ENCODE assay signal across 9 mouse cellular contexts in genomic region chr8:126661511-126662142, GRCm38 (mm10).
DNase-seq lines count a peak whose midpoint lies in the region; ATAC-seq lines count a peak whose summit lies in the region.
"Had no signal": no experiment of that assay in that cellular context is flagged by ENCODE, and none has a peak within 500 bp of the region (broad histone marks: within the 10 kb centered on the region; RNA-seq: fewer than 3 reads in every experiment).

No protein-coding gene starts in this region.

- DNase-seq in heart, adult 11 months, result peak; percentile 96
- no peak for DNase-seq in heart, adult 8-10 months (ENCODE audit: low spot score)
- DNase-seq in adrenal gland, adult 2 months, result peak; percentile 80
- no peak for DNase-seq in right cerebral cortex, postnatal 36 days (ENCODE audit: low spot score in 2 of 2)
- no peak for DNase-seq in gastrocnemius, adult 8-10 months (ENCODE audit: low spot score in 2 of 2)

- 17% methylated on average over 14 of the region's 14 CpGs for WGBS in forebrain, embryonic 15.5 days
- WGBS in kidney, embryonic 16.5 days, result 31% methylated on average over 14 of the region's 14 CpGs
- whole genome bisulfite sequencing in neural tube, embryonic 13.5 days, result 27% methylated on average over 14 of the region's 14 CpGs

- H3K9ac ChIP-seq in forebrain, embryonic 15.5 days (replicated peaks), result no peak overlapping the region
- H3K9ac ChIP-seq in kidney, embryonic 16.5 days (replicated peaks; ENCODE audit: low read length), result peak overlapping the region; percentile 56; the same call in 1 of the 2 replicates
- peak overlapping the region; percentile 62 for H3K9ac ChIP-seq in neural tube, embryonic 13.5 days

- H3K4me1 ChIP-seq in forebrain, embryonic 15.5 days, result peaks cover 71% of the 10 kb centered on the region
- H3K4me1 ChIP-seq in kidney, embryonic 16.5 days (ENCODE audit: insufficient read depth, low read length), result peaks cover 91% of the 10 kb centered on the region
- peaks cover 77% of the 10 kb centered on the region for H3K4me1 ChIP-seq in neural tube, embryonic 13.5 days (replicated peaks)

- no peaks in the 10 kb centered on the region for H3K27me3 ChIP-seq in forebrain, embryonic 15.5 days
- H3K27me3 ChIP-seq in kidney, embryonic 16.5 days (ENCODE audit: insufficient read depth, low read length), result no peaks in the 10 kb centered on the region
- no peaks in the 10 kb centered on the region for H3K27me3 ChIP-seq in neural tube, embryonic 13.5 days
- H3K27me3 ChIP-seq: CH12.LX had no signal

- peak overlapping the region; percentile 86 for H3K27ac ChIP-seq in forebrain, embryonic 15.5 days (replicated peaks)
- peak overlapping the region; percentile 88 for H3K27ac ChIP-seq in kidney, embryonic 16.5 days (ENCODE audit: low read length)
- H3K27ac ChIP-seq in neural tube, embryonic 13.5 days (replicated peaks), result peak overlapping the region; percentile 99

- H3K36me3 ChIP-seq in forebrain, embryonic 15.5 days, result no peaks in the 10 kb centered on the region
- no peaks in the 10 kb centered on the region for H3K36me3 ChIP-seq in kidney, embryonic 16.5 days (ENCODE audit: insufficient read depth, low read length)
- no peaks in the 10 kb centered on the region for H3K36me3 ChIP-seq in neural tube, embryonic 13.5 days

- peak overlapping the region; percentile 25 for H3K4me2 ChIP-seq in forebrain, embryonic 15.5 days (replicated peaks)
- H3K4me2 ChIP-seq in kidney, embryonic 16.5 days (replicated peaks; ENCODE audit: low read depth, low read length), result peak overlapping the region; percentile 45
- H3K4me2 ChIP-seq in neural tube, embryonic 13.5 days, result peak overlapping the region; percentile 35

- H3K4me3 ChIP-seq in forebrain, embryonic 15.5 days, result no peak overlapping the region
- H3K4me3 ChIP-seq in kidney, embryonic 16.5 days (ENCODE audit: low read length), result no peak overlapping the region
- H3K4me3 ChIP-seq in neural tube, embryonic 13.5 days, result no peak overlapping the region

- no peaks in the 10 kb centered on the region for H3K9me3 ChIP-seq in forebrain, embryonic 15.5 days
- no peaks in the 10 kb centered on the region for H3K9me3 ChIP-seq in kidney, embryonic 16.5 days (ENCODE audit: low read length)
- no peaks in the 10 kb centered on the region for H3K9me3 ChIP-seq in neural tube, embryonic 13.5 days

- 0 out of 2 replicates have a peak, but pooled peaks have one; percentile 12 for ATAC-seq in forebrain, embryonic 15.5 days (replicated peaks)
- no peak for ATAC-seq in kidney, embryonic 16.5 days (ENCODE audit: low FRiP score, low TSS enrichment)
- ATAC-seq in neural tube, embryonic 13.5 days (ENCODE audit: low read depth), result peak; percentile 12; the same call in 1 of the 2 replicates

Comparison
In these comparisons a context has a peak if more than half of its experiments do, and no peak if none do; other contexts are left out.
1. DNase-seq: peak in heart, adult 11 months (single experiment) and adrenal gland, adult 2 months (single experiment); none in heart, adult 8-10 months (single experiment), right cerebral cortex, postnatal 36 days (0 of 2) and gastrocnemius, adult 8-10 months (0 of 2).
2. Peak in every context shown above with its lines, with median percentiles within 50 percentile points of each other: H3K27ac ChIP-seq and H3K4me2 ChIP-seq.